Mouse (Mus musculus) left cerebral cortex, adult 18-20 months (tissue): ENCODE measurements around the gene Asnsd1. TPM values are rescaled to one million over a fixed set of nuclear protein-coding genes. Genes with fewer than 3 reads are reported as not detected.
A peak's percentile ranks its signal among the peaks of the same experiment; 100 is the strongest.
"Not testable (repeated sequence)": the region's sequence is repeated elsewhere in the genome, so short reads cannot be mapped to it uniquely, and the experiment has no call there.

Experiments used
- DNase-seq, 2 experiments: peaks; one replicate each; pipeline ENCODE4 v3.0.0; 2021 to 2022; ENCODE audit warnings: low spot score in 2 of 2, mixed read lengths in 1 of 2
- long read RNA-seq, 2 experiments: library from polyadenylated mRNA; stranded (forward); transcript quantifications; one replicate each; pipeline ENCODE4 v2.0.0; 2021
- total RNA-seq, 2 experiments: library from RNA; stranded (reverse); gene quantifications; 2 replicates each; pipeline ENCODE4 v1.2.3; 2021

Asnsd1 gene
- 10 to 100 TPM; 23.9 to 24.9 TPM for total RNA-seq
- long read RNA-seq, experiment 1, transcript Asnsd1-201 (6 exons, 2,442 nt): major isoform, 25 of 30 reads
- long read RNA-seq, experiment 1, partial matches to known transcripts: 3 of 30 reads
- long read RNA-seq, experiment 1, other reads (novel, unspliced or antisense): 1 of 30 reads
- long read RNA-seq, experiment 2, transcript Asnsd1-201 (6 exons, 2,442 nt): major isoform, 28 of 29 reads
- long read RNA-seq, experiment 2, partial matches to known transcripts: 1 of 29 reads
- long read RNA-seq, experiment 2, other reads (novel, unspliced or antisense): 0 of 29 reads

DNA sequence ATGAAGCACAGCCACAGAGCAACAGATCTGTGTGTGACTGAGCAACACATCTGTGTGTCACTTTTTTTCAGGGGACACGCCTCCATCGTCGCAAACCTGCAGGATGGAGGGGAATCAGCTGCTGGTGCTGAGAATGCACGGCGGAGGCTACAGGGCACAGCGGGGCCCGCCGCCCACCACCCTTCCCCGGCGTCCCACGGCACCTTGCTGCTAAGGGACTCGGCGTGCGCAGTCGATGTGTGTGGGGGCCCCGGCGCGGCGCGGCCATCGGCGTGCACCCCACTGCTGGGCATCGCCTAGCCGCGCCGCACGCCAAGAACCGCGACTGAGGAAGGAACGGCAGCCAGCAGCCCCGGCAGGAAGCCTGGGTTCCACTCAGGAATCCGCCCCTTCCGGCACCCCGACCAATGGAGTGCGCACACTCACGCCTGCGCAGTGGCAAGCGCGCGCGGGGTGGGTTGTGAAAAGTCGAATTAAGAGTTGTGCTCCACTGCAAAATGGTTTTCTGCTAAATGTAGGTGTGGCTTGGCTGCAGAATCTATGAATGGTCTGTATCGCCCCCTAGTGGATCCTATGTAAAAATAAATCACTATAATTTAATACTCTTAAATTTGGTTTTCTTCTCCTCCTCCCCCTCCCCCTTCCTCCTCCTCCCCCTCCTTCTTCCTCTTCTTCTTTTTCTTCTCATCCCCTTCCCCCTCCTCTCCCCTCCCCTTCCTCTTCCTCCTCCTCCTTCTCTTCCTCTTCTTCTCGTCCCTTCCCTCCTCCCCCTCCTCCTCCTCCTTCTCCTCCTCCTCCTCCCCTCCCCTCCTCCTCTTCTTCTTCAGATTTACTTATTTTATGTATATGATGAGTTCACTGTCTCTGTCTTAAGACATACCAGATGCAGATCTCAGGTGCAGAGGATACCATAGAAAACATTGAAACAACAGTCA, at the start of gene Asnsd1, which contains the start of the genes Asdurf and Gm28551:
Gene Asnsd1, minus strand, starts transcription at position 426 of the 935 bp plus-strand sequence.
Gene Asdurf, minus strand, starts transcription at position 293 of the 935 bp plus-strand sequence.
Gene Gm28551, minus strand, starts transcription at position 341 of the 935 bp plus-strand sequence.
- DNase-seq: peak; percentile 94 to 98

DNA sequence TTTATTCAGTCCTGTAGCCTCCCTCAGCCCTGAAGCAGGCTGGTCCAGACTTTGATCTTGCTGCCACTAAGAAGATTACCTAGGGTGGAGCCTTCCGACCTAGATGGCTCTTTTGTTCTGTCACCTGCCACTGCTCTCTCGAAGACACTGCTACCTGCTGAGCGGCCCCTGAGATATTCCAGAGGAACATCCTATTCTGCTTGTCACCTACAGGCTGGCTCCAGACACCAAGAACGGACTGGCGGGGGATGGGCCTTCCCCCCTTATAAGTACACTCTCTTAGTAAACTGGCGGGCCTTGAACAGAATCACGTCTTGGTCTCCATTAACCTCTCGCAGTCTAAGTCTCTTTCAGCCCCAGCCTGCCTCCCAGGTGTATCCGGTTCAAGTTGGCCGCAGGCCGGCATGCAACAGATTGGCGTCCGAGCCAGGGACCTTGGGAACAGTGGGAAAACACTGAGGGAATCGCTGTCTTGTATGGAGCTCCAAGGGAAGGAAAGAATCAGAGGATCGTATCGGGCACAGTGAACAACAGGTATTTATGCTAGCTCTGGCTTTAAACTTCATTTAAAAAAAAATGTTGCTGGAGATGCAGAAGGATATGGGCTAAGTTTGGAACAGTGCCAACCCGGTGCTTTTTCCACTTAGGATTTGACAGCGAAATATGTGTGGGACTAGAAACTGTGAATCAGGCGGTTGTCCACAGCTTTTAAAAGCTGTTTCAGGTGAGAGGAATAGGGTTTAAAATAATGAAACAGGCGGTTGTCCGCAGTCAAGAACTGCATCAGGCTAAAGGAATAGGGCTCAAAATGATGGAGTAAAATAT, 41.6 kb upstream of the Asnsd1 start:
- peak; percentile 23 to 32 for DNase-seq

DNA sequence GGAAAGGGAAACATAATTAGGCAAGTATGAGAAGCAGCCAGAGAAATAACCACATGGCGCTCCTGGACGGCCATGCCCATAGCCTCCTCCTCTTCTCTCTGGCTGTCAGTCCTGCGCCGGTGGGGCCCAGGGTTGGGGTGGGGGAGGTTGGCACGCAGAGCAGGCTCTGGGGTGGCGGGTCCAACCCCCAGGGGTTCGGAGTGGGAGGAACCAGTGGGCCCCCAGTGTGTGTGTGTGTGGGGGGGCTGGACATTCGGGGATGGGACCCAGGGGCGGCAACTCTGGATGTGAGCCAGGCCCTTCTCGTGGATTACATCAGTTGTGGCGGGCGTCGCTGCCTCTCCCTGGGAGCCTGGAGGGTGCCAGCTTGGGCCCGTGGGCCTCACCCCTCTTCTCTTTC, 36.2 kb upstream of the Asnsd1 start:
- no peak for DNase-seq

DNA sequence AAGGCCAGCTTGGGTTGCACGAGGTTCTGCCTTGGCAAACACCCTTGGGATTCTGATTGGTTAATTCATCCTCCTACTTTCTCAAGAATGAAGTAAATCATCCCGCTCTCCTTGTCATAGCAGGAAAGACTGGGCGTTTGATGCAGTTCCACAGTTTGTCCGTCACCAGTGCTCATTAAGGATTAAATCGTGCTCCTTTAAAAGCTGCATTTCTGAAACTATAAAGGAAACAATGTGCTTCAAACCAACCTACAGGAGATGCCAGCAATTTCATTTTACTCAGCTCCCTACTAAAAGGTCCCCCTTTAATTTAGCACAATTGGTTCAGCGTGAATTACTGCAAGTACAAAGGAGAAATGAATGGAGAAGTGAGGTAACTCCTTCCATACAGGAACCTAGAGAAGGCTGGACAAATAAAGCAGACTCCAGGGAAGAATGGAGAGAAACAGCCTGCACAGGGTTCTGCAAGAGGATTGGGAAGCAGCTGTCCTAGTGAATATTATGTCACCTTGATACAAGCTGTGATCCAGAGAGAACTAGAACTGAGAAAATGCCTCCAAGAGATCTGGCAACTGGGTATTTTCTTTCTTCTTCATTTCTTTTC, 31.6 kb upstream of the Asnsd1 start:
- no peak for DNase-seq

DNA sequence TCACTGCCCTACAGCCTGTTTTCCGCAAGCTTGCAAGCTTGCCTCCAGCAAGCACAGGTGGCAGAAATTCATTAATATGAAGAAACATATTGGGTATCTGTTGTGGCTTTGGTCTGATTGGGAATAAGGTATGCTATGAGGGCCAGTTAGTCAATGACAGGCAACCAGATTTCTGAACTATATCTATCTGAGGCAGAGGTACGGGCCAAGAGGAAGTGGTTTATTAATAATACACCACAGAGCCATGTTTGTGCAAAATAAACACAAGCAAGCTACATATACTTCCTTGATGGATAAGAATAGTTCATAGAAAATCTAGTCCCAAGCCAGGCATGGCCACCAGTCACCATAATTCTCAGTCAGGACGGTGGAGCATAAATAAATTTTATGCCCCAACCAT, 25.2 kb upstream of the Asnsd1 start:
- no peak for DNase-seq

DNA sequence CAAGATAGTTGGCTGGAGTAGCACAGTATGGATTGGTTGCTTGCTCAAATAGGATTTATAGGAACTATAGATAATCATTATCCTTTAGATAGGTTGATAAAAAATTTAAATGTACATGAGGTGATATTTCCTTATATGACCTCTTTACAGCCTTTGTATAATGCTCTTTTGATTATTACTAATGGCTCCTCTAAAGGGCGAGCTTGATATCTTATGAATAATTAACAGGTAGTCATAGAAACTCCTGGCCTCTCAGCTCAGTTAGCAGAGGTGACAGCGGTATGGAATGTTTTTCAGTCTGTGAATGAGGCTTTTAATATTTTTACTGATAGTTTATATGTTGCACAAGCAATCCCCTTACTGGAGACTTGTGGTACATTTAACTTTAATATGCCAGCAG, 23.4 kb upstream of the Asnsd1 start:
- not testable (repeated sequence) for DNase-seq

DNA sequence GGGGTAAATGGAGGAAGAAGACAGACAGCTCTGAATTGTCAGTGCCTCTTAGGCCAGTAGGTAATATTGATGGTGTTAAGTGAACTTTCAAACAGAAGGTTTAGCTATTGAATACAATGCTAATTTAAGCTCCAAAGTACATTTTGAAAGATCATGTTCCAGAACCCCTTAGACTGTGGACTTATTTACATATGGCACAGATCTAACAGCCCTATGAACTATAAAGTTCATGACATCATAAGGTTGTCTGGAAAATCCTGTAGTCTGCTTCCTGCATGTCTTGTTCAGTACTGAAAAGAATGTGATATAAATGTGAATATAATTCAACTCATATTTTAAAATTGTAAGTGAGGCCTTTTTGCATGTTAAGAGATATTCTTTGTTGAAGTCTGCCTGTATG, 6.4 kb upstream of the Asnsd1 start:
- DNase-seq: no peak

DNA sequence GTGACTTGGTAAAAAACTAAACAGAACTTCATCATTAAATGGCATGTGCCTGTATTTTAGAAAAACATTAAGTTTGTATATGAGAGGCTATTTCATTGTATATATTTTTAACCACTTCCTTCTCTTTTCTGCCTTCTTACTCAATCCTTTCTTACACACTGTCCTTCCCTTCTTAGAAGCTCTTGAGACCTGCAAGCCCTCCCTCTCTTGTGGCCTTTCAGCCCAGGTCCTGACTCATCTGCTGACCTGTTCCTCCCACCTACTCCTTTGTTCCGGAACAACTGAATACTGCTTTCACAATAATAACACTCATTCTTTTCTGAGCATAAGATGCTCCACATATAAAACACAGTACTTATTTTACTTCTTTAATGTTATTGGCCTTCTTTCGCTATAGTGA, 11.5 kb downstream of the Asnsd1 start:
- DNase-seq: no peak

DNA sequence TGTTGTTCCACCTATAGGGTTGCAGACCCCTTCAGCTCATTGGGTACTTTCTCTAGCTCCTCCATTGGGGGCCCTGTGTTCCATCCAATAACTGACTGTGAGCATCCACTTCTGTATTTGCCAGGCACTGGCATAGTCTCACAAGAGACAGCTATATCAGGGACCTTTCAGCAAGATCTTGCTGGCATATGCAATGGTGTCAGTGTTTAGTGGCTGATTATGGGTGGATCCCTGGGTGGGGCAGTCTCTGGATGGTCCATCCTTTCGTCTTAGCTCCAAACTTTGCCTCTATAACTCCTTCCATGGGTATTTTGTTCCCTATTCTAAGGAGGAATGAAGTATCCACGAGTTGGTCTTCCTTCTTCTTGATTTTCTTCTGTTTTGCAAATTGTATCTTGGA, 15.1 kb downstream of the Asnsd1 start:
- DNase-seq: not testable (repeated sequence)

DNA sequence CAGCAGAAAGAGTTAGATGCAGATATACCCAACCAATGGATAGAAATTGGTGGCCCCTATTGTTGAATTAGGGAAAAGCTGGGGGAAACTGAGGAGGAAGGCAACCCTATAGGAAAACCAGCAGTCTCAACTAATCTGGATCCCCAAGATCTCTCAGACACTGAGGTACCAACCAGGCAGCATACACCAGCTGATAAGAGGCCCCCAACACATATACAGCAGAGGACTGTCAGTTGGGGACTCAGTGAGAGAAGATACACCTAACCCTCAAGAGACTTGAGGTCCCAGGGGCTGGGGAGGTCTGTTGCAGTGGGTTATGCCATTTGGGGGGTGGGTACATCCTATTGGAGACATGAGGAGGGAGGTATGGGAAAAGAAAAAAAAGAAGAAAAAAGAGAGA, 17.1 kb downstream of the Asnsd1 start:
- DNase-seq: no peak

DNA sequence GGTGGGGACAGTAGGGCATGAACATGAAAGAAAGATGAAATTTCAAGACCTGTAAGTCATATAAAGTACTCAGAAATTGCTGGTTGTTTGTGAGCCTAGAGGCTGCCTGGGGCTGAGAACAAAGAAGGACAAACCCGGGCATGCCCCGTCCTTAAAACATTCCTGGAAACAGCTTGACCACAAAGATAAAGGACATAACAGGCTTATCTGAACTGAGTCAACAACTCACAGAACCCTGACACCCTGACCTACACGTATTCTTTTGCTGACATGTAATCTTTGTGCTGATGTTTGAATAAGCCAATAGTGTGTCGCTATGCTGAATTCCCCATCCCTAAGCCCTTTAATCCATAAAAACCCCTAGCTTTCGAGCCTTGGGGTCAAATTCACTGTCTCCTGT, 19.0 kb downstream of the Asnsd1 start:
- not testable (repeated sequence) for DNase-seq

DNA sequence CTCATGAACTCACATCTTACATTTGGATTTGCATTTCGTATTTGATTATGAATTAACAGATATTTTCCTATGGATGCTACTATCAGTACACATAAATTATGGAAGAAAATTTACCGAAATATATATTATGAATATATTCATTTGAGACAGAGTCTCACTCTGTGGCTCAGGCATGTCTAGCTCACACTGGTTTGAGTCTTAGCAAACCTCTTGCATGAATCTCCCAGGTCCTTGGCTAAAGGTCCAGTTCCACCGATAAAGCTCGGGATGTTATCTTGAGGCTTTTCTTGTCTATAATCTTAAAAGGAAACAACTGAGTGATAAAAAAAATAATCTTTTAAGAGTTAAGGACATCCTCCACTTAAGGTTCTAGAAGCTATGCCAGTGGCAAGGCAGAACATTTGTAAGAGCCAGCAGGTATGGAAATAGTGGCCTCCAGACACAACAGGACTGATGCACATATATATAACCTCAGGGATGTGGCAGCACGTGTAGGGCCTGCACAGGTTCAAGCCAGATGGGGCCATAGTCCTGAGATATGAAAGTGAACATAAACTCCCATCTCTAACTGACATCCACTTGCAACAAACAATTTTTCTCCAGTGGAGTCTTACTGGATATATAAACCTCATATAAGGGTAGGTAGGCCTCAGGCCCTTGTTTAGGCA, 27.6 kb downstream of the Asnsd1 start:
- no peak for DNase-seq

DNA sequence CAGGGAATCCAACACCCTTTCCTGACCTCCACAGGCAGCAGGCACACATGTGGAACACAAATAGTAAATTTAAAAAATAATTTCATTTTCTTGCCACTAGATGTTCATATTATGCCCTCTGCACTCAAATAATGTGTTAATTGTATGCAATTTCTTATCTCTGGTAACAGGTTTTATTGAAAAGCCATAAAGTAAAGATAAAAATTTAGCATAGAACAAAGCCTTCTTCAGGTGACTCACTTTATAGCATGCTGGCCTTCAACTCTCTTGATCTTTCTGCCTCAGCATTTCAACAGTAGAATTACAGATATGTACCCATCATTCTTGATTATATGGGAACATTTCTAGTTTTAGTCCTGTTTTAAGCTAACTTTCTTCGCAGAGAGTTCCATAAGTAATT, 28.3 kb downstream of the Asnsd1 start:
- no peak for DNase-seq

DNA sequence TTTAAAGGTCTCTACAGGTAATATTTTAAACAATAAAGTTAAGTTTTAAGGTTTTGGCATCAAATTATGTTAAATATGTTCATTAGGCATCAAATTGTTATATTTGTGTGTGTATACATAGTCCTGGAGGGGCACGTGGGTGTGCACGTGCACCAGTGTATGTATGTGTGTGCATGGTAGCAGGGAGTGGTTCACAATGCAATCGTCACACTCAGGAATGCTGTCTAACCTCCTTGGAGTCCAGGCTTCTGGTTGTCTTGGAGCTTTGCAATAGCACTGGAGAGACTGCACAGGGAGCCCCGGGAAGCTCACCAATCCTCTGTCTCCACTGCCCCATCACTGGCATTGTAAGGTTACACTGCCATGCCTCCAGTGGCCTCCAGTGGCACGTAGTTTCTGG, 29.3 kb downstream of the Asnsd1 start:
- DNase-seq: no peak

DNA sequence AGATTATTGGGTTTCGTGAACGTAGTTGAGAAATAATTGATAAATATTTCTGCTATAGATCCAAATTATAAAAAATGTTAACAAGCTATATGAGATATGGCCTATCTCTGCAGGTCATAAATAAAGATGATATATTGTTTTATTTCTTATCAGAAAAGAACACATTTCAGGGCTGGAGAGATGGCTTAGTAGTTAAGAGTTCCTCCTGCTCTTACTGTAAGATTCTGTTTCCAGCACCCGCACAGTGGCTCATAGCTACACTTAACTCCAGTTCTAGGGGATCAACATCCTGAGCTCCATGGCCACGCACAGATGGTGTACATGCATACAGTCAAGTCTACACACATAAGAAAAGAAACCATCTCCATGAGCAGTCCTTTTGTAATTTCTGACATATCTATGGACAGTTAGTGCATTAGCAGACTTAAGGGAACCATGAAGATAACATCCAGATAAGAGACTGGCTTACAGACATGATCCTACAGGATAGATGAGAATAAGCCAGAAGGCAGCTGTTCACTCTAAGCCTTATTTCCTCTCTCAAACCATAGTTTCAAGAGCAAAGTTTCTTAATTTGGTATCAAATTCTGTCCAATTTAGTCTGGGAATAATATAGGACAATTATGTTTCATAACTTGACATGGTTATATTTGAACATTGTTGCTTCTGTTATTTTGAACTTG, 30.7 kb downstream of the Asnsd1 start:
- DNase-seq: no peak

DNA sequence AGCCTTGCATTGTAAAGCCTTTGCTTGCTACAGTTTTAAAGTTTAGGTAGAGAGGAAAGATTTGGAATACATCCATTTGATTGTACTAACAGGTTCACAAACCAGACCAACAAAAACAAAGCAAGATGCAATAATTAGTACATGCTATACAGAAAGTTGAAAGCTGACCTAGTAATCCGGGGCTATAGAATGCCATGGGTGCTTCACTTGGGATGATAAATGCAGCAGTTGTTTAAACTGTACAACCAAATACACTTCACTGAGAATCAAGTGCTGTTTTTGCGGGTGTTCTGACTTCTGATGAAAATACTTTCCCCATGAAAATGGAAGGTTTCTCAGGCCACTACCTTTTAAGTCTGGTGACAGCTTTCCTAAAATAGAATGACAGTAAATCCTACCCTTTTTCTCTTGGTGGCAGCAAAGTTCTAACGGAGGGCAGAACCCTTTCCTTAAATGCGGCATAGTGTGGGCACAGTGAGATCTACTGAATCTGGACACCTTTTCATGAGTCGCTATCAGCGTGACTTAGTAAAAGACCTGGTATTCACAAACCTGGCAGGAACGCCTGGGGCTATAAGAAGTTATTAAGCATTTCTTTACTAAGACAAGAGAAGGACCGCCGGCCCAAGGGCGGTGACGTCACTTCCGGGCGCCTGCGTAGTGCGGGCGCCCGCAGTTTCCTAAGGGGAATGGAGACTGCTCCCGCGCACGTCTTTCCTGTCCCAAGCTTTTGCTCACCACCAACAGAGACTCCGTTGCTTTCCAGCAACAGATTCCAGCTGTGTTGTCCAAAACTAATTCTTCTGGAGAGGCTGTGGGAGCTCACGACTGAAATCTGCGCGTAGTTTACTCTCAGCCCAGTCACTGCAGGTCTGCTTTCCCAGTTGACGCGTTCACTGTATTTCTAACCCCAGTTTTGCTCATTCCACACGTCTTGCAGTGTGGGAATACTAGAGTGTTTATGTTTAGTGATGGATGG, 39.3 kb downstream of the Asnsd1 start, which contains the start of gene Osgepl1:
Gene Osgepl1, plus strand, starts transcription at position 636 of the 979 bp plus-strand sequence.
- DNase-seq: peak; percentile 82 to 88

DNA sequence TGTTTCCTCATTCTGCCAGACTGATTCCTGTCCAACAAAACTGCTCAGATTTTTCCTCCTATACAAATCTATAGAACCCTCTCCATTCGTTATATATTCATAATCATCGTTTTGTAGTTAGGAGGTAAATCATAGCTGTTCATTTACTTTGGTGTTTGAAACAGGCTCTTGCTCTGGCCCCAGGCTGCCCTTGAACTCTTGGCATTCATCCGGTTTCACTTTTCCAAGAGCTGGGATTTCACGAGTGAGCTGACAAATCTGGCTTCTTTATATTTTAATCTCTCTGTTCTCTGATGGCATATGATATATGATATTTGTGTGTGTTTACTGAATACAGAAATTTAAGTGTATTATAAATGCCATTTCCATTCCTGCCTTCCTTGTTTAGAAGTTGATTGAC, 52.0 kb downstream of the Asnsd1 start:
- DNase-seq: no peak
